Mouse (Mus musculus) adrenal gland, postnatal 36 days (tissue): ENCODE data around the gene Card14. TPM values are rescaled to one million over a fixed set of nuclear protein-coding genes. Genes with fewer than 3 reads are reported as not detected.

Experiments
- microRNA-seq: library from miRNA; unstranded; fragments of <30 nt; microRNA quantifications from one replicate; pipeline ENCODE4 v1.2.0, GENCODE M21; 2021
- total RNA-seq, 2 experiments: library from RNA; stranded (reverse); gene quantifications; 2 replicates each; pipeline ENCODE4 v1.2.3; 2021

Card14 gene
- total RNA-seq, 2 experiments from 2014 or later, result 0.17 to 0.33 TPM

Small RNAs within 50 kb of the gene (microRNA-seq; reads per million reads assigned to microRNA genes)
- 1.00 reads per million for gene Mir1932

Other genes starting within 250 kb of the Card14 start
- gene Cbx4, start 221.5 kb upstream of the Card14 start, total RNA-seq, result 100 to 1,000 TPM; 200 to 332 TPM
- 10 to 100 TPM; 14.3 to 15.9 TPM for gene Tbc1d16, start 79.3 kb upstream of the Card14 start, total RNA-seq
- gene Ccdc40, start 79.2 kb upstream of the Card14 start, total RNA-seq, result under 1 TPM; 0.40 to 0.66 TPM
- gene Gaa, start 39.9 kb upstream of the Card14 start, total RNA-seq, result 100 to 1,000 TPM in 1 of 2 experiments, 10 to 100 TPM in 1; 95.1 to 103 TPM
- gene Eif4a3, start 7.7 kb upstream of the Card14 start, total RNA-seq, result 100 to 1,000 TPM; 136 to 138 TPM
- gene Sgsh, start 47.8 kb downstream of the Card14 start, total RNA-seq, result 10 to 100 TPM; 14.7 to 24.9 TPM
- gene Slc26a11, start 47.8 kb downstream of the Card14 start, total RNA-seq, result 1 to 10 TPM; 6.5 to 8.4 TPM
- 10 to 100 TPM; 37.3 to 40.3 TPM for gene Rnf213, start 85.3 kb downstream of the Card14 start, total RNA-seq
- 10 to 100 TPM; 16.6 to 17.3 TPM for gene Endov, start 183.6 kb downstream of the Card14 start, total RNA-seq
- gene Nptx1, start 240.0 kb downstream of the Card14 start, total RNA-seq, result 1 to 10 TPM; 2.1 to 8.3 TPM